Mouse (Mus musculus): Measurements from ENCODE around the gene B3galt1. TPM values are rescaled to one million over a fixed set of nuclear protein-coding genes. Genes with fewer than 3 reads are reported as not detected.

B3galt1 gene
- 31.5 and 34.1 TPM in 2 replicates for polyA plus RNA-seq (2015; fragmentation: Nextera tagmentation; extraction: Ambion mirVana)

- H3K9me3 ChIP-seq (replicated peaks): no peaks in the 10 kb centered on the region
- under 1% methylated on average over 80 of the region's 83 CpGs for WGBS
- peak within 1 kb of the TSS; percentile 97 for H3K27ac ChIP-seq
- no peaks in the 10 kb centered on the region for H3K36me3 ChIP-seq (ENCODE audit: poor library complexity, severe bottlenecking)
- peak within 1 kb of the TSS; percentile 83 for H3K4me3 ChIP-seq
- H3K4me1 ChIP-seq: peaks cover 15% of the 10 kb centered on the region
- peak; percentile 98 for ATAC-seq
- H3K27me3 ChIP-seq: no peaks in the 10 kb centered on the region
- peak within 1 kb of the TSS; percentile 75 for H3K4me2 ChIP-seq
- peak within 1 kb of the TSS; percentile 89 for H3K9ac ChIP-seq
Measured at GRCm38 (mm10) chr2:67565480-67566331, at the start of gene B3galt1. Gene B3galt1, plus strand, starts transcription at chr2:67565871.

- H3K36me3 ChIP-seq (ENCODE audit: poor library complexity, severe bottlenecking): no peaks in the 10 kb centered on the region
- H3K27ac ChIP-seq: no peak overlapping the region
- no peak for ATAC-seq
- no peaks in the 10 kb centered on the region for H3K27me3 ChIP-seq
- no peak overlapping the region for H3K4me2 ChIP-seq
- WGBS: 90% methylated on average over 7 of the region's 7 CpGs
- H3K4me1 ChIP-seq: no peaks in the 10 kb centered on the region
- no peak overlapping the region for H3K4me3 ChIP-seq
- no peak overlapping the region for H3K9ac ChIP-seq
- no peaks in the 10 kb centered on the region for H3K9me3 ChIP-seq (replicated peaks)
Measured at GRCm38 (mm10) chr2:67516405-67516804, 49.3 kb upstream of the B3galt1 start.

GRCm38 (mm10) chr2:67535347-67535746, 30.3 kb upstream of the B3galt1 start:
- no peak for ATAC-seq

GRCm38 (mm10) chr2:67539426-67539825, 26.2 kb upstream of the B3galt1 start:
- no peak overlapping the region for H3K4me2 ChIP-seq
- ATAC-seq: no peak
- WGBS: 90% methylated on average over 6 of the region's 6 CpGs

More at GRCm38 (mm10) chr2:67535347-67535746, 30.3 kb upstream of the B3galt1 start:
- no peaks in the 10 kb centered on the region for H3K27me3 ChIP-seq
- no peaks in the 10 kb centered on the region for H3K9me3 ChIP-seq (replicated peaks)
- H3K36me3 ChIP-seq (ENCODE audit: poor library complexity, severe bottlenecking): no peaks in the 10 kb centered on the region
- H3K4me1 ChIP-seq: no peaks in the 10 kb centered on the region
- H3K4me3 ChIP-seq: no peak overlapping the region
- H3K4me2 ChIP-seq: no peak overlapping the region
- no peak overlapping the region for H3K9ac ChIP-seq
- 90% methylated on average over 2 of the region's 2 CpGs for WGBS
- no peak overlapping the region for H3K27ac ChIP-seq

GRCm38 (mm10) chr2:67541957-67542696, 23.5 kb upstream of the B3galt1 start:
- no peak overlapping the region for H3K27ac ChIP-seq
- 46% methylated on average over 11 of the region's 11 CpGs for WGBS

More at GRCm38 (mm10) chr2:67539426-67539825, 26.2 kb upstream of the B3galt1 start:
- Histone ChIP-seq H3K4me3 (no peak overlapping the region), H3K36me3 (ENCODE audit: poor library complexity, severe bottlenecking) (no peaks in the 10 kb centered on the region), H3K4me1 (peaks cover 6% of the 10 kb centered on the region; the same call in 1 of the 2 replicates), H3K9ac (no peak overlapping the region), H3K27me3 (no peaks in the 10 kb centered on the region), H3K27ac (no peak overlapping the region), H3K9me3 (replicated peaks) (no peaks in the 10 kb centered on the region)

GRCm38 (mm10) chr2:67544426-67544825, 21.2 kb upstream of the B3galt1 start:
- Histone ChIP-seq H3K9me3 (replicated peaks) (no peaks in the 10 kb centered on the region), H3K27ac (no peak overlapping the region), H3K36me3 (ENCODE audit: poor library complexity, severe bottlenecking) (no peaks in the 10 kb centered on the region), H3K27me3 (no peaks in the 10 kb centered on the region), H3K4me2 (no peak overlapping the region), H3K9ac (no peak overlapping the region), H3K4me1 (peaks cover 6% of the 10 kb centered on the region; the same call in 1 of the 2 replicates), H3K4me3 (no peak overlapping the region)
- WGBS: 61% methylated on average over 8 of the region's 8 CpGs
- ATAC-seq: no peak

More at GRCm38 (mm10) chr2:67541957-67542696, 23.5 kb upstream of the B3galt1 start:
- Histone ChIP-seq H3K9me3 (replicated peaks) (no peaks in the 10 kb centered on the region), H3K36me3 (ENCODE audit: poor library complexity, severe bottlenecking) (no peaks in the 10 kb centered on the region), H3K27me3 (no peaks in the 10 kb centered on the region), H3K4me1 (peaks cover 6% of the 10 kb centered on the region; the same call in 1 of the 2 replicates), H3K4me3 (no peak overlapping the region), H3K4me2 (no peak overlapping the region), H3K9ac (no peak overlapping the region)
- no peak for ATAC-seq

DNA sequence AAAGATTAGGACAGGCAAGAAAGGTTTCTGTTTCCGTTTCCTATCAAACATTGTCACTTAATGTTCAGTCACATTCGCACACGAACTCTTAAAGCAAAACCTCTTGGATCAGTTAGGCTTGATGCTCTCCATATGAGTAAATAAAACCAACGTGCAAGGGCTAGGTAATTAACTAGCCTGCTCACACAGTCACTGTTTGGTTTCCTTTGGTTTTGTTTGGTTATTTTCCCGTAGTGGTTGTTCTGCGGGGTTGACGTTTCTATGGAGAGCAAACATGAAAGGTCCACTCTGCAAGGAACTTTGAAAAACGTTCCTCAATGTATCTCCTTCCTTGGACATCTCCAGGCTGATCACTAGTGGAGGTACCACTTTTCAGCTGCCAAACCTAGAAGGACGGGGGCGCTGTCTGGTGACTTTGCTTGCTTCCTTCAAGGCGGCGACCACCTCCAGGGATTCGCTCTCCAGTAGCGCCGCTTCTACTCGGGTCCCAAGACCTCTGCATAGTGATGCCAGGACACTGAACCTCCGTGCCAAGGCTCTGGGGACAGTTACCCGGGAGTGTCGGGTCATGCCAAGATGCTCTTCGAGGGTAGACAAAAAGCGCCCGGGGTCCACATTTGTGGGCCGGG, 706 bp upstream of the B3galt1 start:
- Histone ChIP-seq H3K4me2 (peak overlapping the region; percentile 75), H3K4me3 (peak overlapping the region; percentile 83), H3K9me3 (replicated peaks) (no peaks in the 10 kb centered on the region), H3K9ac (peak overlapping the region; percentile 89), H3K27me3 (no peaks in the 10 kb centered on the region), H3K4me1 (peaks cover 15% of the 10 kb centered on the region), H3K27ac (peak overlapping the region; percentile 97), H3K36me3 (ENCODE audit: poor library complexity, severe bottlenecking) (no peaks in the 10 kb centered on the region)
- WGBS: 3% methylated on average over 23 of the region's 23 CpGs
- ATAC-seq: peak; percentile 81

GRCm38 (mm10) chr2:67566566-67566965, 895 bp downstream of the B3galt1 start:
- peaks cover 15% of the 10 kb centered on the region for H3K4me1 ChIP-seq
- ATAC-seq: no peak
- under 1% methylated on average over 12 of the region's 12 CpGs for WGBS

GRCm38 (mm10) chr2:67567141-67567680, 1.5 kb downstream of the B3galt1 start:
- no peaks in the 10 kb centered on the region for H3K9me3 ChIP-seq (replicated peaks)
- H3K9ac ChIP-seq: peak overlapping the region; percentile 89
- H3K36me3 ChIP-seq (ENCODE audit: poor library complexity, severe bottlenecking): no peaks in the 10 kb centered on the region
- 13% methylated on average over 8 of the region's 8 CpGs for WGBS
- H3K4me3 ChIP-seq: peak overlapping the region; percentile 83
- H3K27me3 ChIP-seq: no peaks in the 10 kb centered on the region
- ATAC-seq: no peak
- H3K4me2 ChIP-seq: peak overlapping the region; percentile 75
- no peak overlapping the region for H3K27ac ChIP-seq
- H3K4me1 ChIP-seq: peaks cover 15% of the 10 kb centered on the region

More at GRCm38 (mm10) chr2:67566566-67566965, 895 bp downstream of the B3galt1 start:
- Histone ChIP-seq H3K4me2 (peak overlapping the region; percentile 75), H3K9ac (peak overlapping the region; percentile 89), H3K4me3 (peak overlapping the region; percentile 83), H3K36me3 (ENCODE audit: poor library complexity, severe bottlenecking) (no peaks in the 10 kb centered on the region), H3K27me3 (no peaks in the 10 kb centered on the region), H3K27ac (peak overlapping the region; percentile 97; the same call in 1 of the 2 replicates), H3K9me3 (replicated peaks) (no peaks in the 10 kb centered on the region)

DNA sequence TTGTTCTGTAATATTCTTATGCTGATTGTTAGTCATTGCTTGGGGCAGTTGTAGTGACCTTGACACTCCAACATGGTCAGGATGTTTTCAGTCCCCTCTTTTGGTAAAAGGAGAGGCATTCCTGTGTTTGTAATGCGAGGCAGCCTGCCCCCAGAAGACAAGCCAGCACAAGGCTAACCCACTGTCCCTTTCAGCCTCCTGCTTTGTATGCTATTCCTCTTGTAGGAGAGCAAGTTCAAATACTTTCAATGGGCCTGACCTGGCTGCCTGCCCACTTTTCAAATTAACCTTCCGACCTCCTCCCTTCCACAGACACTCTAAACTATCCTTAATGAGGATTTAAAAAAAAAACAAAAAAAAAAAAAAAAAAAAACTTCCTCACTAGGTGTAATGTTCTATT, 11.0 kb downstream of the B3galt1 start:
- H3K4me2 ChIP-seq: no peak overlapping the region
- H3K4me1 ChIP-seq: peaks cover 7% of the 10 kb centered on the region
- no peak overlapping the region for H3K4me3 ChIP-seq
- no peak for ATAC-seq
- no peaks in the 10 kb centered on the region for H3K36me3 ChIP-seq (ENCODE audit: poor library complexity, severe bottlenecking)
- no peaks in the 10 kb centered on the region for H3K27me3 ChIP-seq
- H3K27ac ChIP-seq: no peak overlapping the region
- 18% methylated on average over 2 of the region's 2 CpGs for WGBS
- H3K9me3 ChIP-seq (replicated peaks): no peaks in the 10 kb centered on the region
- H3K9ac ChIP-seq: no peak overlapping the region

DNA sequence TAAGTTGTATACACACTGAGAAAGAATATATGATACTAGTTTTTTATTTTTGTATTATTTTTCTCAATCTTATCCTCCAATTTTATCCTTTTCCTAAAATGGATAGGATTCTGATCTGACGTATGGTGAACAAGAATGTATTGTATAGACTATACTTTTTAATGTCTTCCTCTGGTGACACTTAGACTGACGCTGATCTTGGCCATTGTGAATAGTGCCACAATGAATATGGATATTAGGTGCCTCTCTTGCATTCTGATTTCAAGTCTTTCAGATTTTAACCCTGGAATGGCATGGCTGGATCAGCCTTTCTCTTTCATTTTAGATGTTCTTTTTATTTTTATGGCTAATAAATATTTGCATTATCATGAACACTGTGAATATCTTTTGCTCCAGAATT, 17.4 kb downstream of the B3galt1 start:
- H3K4me2 ChIP-seq: no peak overlapping the region
- H3K36me3 ChIP-seq (ENCODE audit: poor library complexity, severe bottlenecking): no peaks in the 10 kb centered on the region
- no peak overlapping the region for H3K4me3 ChIP-seq
- H3K27me3 ChIP-seq: no peaks in the 10 kb centered on the region
- ATAC-seq: no peak
- H3K27ac ChIP-seq: no peak overlapping the region
- H3K9ac ChIP-seq: no peak overlapping the region
- H3K9me3 ChIP-seq (replicated peaks): no peaks in the 10 kb centered on the region
- 21% methylated on average over 2 of the region's 2 CpGs for WGBS
- H3K4me1 ChIP-seq: no peaks in the 10 kb centered on the region

Measured in forebrain, embryonic 13.5 days (tissue).